Mouse (Mus musculus) layer of hippocampus, postnatal 36 days (tissue): ENCODE results near the gene Map3k5. TPM values are rescaled to one million over a fixed set of nuclear protein-coding genes. Genes with fewer than 3 reads are reported as not detected.

Experiments
- DNase-seq, 2 experiments: peaks; one replicate each; pipeline ENCODE4 v3.0.0; 2022
- total RNA-seq, 2 experiments: library from RNA; stranded (reverse); gene quantifications; 2 replicates each; pipeline ENCODE4 v1.2.3; 2021

Map3k5 gene
- total RNA-seq, 2 experiments from 2014 or later, result 29.2 to 31.0 TPM

- DNase-seq, result no peak
Observed at GRCm38 (mm10) chr10:20060320-20060970, 126.2 kb downstream of the Map3k5 start.

- DNase-seq, result no peak
Observed at GRCm38 (mm10) chr10:20064556-20065207, 130.4 kb downstream of the Map3k5 start.

- DNase-seq, result no peak
Observed at GRCm38 (mm10) chr10:20066069-20066665, 131.9 kb downstream of the Map3k5 start.

- no peak for DNase-seq
Observed at GRCm38 (mm10) chr10:20069771-20070460, 135.6 kb downstream of the Map3k5 start.

GRCm38 (mm10) chr10:20070576-20071109 is 136.4 kb downstream of the Map3k5 start:
- DNase-seq, result no peak

- no peak for DNase-seq
Observed at GRCm38 (mm10) chr10:20071716-20072115, 137.4 kb downstream of the Map3k5 start.

- peak; percentile 63 to 66 for DNase-seq
Observed at GRCm38 (mm10) chr10:20073236-20073893, 139.1 kb downstream of the Map3k5 start.

- no peak for DNase-seq
Observed at GRCm38 (mm10) chr10:20076541-20077469, 142.5 kb downstream of the Map3k5 start.

- DNase-seq, result no peak
Observed at GRCm38 (mm10) chr10:20078350-20078749, 144.1 kb downstream of the Map3k5 start.

GRCm38 (mm10) chr10:20087841-20088240 is 153.6 kb downstream of the Map3k5 start:
- DNase-seq, result no peak

- no peak for DNase-seq
Observed at GRCm38 (mm10) chr10:20089026-20089425, 154.8 kb downstream of the Map3k5 start.

- no peak for DNase-seq
Observed at GRCm38 (mm10) chr10:20090171-20090570, 155.9 kb downstream of the Map3k5 start.

- no peak for DNase-seq
Observed at GRCm38 (mm10) chr10:20091416-20091815, 157.1 kb downstream of the Map3k5 start.

GRCm38 (mm10) chr10:20092371-20092770 is 158.1 kb downstream of the Map3k5 start:
- DNase-seq, result no peak

GRCm38 (mm10) chr10:20101456-20101855 is 167.2 kb downstream of the Map3k5 start:
- DNase-seq, result no peak

- no peak for DNase-seq
Observed at GRCm38 (mm10) chr10:20104271-20104931, 170.1 kb downstream of the Map3k5 start.

GRCm38 (mm10) chr10:20105575-20105974 is 171.3 kb downstream of the Map3k5 start:
- no peak for DNase-seq

GRCm38 (mm10) chr10:20107031-20107430 is 172.8 kb downstream of the Map3k5 start:
- no peak for DNase-seq

- no peak for DNase-seq
Observed at GRCm38 (mm10) chr10:20111508-20111907, 177.2 kb downstream of the Map3k5 start.
